Mouse (Mus musculus): Measurements from ENCODE around the gene Ednra. TPM values are rescaled to one million over a fixed set of nuclear protein-coding genes. Genes with fewer than 3 reads are reported as not detected.

Ednra gene
- polyA plus RNA-seq, 1 experiment: 2.9 TPM

GRCm38 (mm10) chr8:77667916-77668315, 56.3 kb downstream of the Ednra start:
- no peak for DNase-seq (ENCODE audit: low read depth, low spot score)
- 83% methylated on average over 5 of the region's 5 CpGs for WGBS

DNA sequence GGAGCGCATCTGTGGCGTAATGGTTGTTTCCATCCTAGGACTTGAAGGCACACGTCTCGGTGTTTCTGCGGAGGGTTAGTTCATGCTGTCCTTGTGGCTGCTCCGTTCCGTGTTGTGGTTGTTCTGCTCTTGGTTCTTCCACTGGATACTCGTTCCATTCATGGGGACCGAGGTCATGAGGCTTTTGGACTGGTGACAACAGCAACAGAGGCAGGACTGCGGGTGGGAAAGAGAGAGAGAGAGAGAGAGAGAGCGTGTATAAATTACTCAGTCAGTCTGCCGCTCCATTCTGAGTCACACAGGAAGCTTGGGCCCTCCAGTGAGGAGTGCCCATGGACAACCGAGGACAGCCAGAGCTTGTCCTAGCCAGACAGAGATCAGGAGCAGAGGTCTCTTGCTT, 59.4 kb downstream of the Ednra start:
- WGBS: 86% methylated on average over 13 of the region's 13 CpGs

DNA sequence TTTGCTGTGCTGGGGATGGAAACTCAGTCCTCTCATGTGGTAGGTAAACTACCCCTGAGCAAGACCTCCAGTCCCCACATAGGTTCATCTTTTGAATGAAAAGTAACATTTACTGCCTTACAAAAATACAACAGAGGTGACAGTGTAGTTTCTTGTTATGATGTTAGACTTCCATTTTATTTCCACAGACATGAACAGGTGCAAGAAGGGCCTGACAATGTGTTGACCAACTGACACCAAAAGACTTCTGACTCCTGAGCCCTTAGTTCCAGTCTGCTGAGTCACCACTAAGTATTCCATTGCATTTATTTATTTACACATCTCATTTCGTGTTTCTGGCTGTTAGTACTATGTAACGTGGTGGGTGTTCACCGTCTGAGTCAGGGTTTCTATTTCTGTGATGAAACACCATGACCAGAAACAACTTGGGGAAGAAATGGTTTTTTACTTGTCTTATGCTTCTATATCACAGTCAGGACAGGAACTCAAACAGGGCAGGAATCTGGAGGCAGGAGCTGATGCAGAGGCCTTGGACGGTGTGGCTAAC, 64.7 kb downstream of the Ednra start:
- 40% methylated on average over 4 of the region's 4 CpGs for WGBS
- no peak for DNase-seq (ENCODE audit: low read depth, low spot score)

More for the DNA sequence above, 59.4 kb downstream of the Ednra start:
- no peak for DNase-seq (ENCODE audit: low read depth, low spot score)

GRCm38 (mm10) chr8:77658356-77658755, 65.9 kb downstream of the Ednra start:
- 65% methylated on average over 3 of the region's 3 CpGs for WGBS
- DNase-seq (ENCODE audit: low read depth, low spot score): no peak

DNA sequence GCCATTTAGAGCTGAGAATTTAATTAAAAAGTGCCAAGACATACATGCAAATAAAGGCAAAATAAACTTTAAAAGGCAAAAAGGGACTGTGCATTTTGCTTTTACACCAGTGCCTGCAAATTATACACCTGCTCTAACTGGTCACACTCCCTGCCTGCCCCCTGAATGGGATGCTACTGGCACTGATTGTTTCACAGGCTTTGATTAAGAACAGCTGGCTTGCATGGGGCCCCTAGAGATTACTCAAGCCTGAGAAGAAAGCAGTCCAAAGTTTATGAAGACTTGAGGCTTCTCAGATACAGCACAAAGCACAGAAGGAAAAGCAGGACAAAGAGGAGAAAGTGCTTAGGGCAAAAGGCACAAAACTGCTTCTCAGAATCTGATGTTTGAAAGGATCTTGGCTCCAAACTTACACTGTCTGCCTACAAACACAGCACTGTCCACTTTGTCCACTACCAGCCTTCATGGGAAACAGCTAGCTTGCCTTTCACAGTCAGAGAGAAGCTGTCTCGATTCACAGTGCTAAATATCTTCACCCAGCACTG, 73.5 kb downstream of the Ednra start:
- no peak for DNase-seq (ENCODE audit: low read depth, low spot score)
- WGBS: 50% methylated on average over 1 of the region's 1 CpGs

DNA sequence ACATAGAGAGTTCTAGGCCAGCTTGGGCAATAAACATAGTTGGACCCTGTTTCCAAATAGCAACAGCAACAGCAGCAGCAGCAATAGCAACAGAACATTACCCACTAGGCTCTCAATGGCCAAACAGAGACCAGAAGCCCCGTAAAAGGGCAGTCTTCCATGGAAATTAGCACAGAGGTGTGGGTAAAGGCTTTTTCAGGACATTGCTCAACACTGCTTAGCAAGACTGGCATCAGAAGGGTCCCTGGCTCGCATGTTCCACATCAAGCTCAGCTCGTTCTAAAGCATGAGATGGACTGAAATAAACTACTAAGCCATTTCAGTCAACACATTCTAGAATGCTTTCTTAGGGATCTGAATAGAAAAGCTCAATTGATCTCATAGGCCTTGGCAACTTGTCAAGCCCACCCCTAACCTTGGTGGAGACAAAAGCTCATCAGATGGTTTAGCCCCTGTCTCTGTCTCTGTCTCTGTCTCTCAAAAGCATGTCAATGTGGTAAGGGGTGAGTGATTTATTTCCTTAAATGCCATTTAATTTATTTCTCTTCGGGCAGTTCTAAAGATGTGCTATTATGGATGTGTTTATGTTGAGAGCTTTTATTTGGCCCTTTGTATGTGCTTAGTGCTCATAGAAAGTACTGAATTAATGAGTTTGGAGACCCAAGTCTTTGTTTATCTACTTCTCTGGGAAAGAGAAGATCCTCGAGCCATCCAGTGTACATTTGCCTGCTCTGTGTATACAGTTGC, 84.0 kb downstream of the Ednra start:
- WGBS: 51% methylated on average over 5 of the region's 5 CpGs
- no peak for DNase-seq (ENCODE audit: low read depth, low spot score)

- no peak for DNase-seq (ENCODE audit: low read depth, low spot score)
- WGBS: 73% methylated on average over 3 of the region's 3 CpGs
These were observed 86.7 kb downstream of the Ednra start for GRCm38 (mm10) chr8:77637593-77637992.

- WGBS: 25% methylated on average over 5 of the region's 5 CpGs
- no peak for DNase-seq (ENCODE audit: low read depth, low spot score)
These were observed 90.2 kb downstream of the Ednra start for GRCm38 (mm10) chr8:77634035-77634434.

DNA sequence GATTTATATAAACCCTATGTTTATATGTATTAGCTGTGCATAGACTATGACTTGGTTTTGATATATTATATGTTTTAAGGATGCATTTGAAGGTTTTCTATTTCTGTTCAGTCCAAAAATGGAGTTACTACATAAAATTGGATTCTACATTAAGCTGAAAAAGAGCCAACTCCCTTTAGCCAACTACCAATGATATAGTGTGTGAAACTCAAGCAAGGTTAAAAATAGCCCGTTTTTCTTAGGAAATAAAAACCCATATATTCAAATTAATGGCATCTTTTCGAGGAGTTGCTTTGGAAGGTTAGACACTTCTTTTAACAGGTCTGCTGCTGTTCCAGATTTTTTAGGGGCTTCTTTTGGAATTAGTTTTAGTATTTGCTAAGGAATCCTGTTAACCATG, 91.1 kb downstream of the Ednra start:
- 71% methylated on average over 2 of the region's 2 CpGs for WGBS
- no peak for DNase-seq (ENCODE audit: low read depth, low spot score)

DNA sequence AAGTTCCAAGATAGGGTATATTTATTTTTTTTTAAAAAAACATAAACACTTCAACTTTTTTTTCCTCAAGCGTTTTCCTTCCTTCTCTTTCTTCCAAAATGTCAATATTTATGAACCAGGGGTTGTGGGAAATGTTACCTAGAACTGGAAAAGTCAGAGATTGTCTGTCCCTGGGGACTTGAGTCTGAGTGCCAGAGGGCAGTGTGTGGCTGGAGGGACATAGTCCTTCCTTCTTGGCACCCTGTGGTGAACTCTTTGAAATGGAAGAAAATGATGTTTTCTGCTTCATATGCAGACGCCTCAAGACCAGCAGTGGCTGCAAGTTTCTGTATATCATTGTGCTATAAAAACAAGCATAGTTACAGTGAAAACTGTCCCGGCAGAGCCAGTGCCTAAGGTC, 93.6 kb downstream of the Ednra start:
- WGBS: 59% methylated on average over 3 of the region's 3 CpGs
- no peak for DNase-seq (ENCODE audit: low read depth, low spot score)

- WGBS: 16% methylated on average over 15 of the region's 15 CpGs
- peak; percentile 22 for DNase-seq (ENCODE audit: low read depth, low spot score)
These were observed 94.3 kb downstream of the Ednra start for GRCm38 (mm10) chr8:77629858-77630537.

GRCm38 (mm10) chr8:77623677-77624209, 100.5 kb downstream of the Ednra start:
- WGBS: 93% methylated on average over 7 of the region's 7 CpGs

GRCm38 (mm10) chr8:77617916-77618315, 106.3 kb downstream of the Ednra start:
- 7% methylated on average over 2 of the region's 2 CpGs for WGBS
- peak; percentile 25 for DNase-seq (ENCODE audit: low read depth, low spot score)

More at GRCm38 (mm10) chr8:77623677-77624209, 100.5 kb downstream of the Ednra start:
- no peak for DNase-seq (ENCODE audit: low read depth, low spot score)

Other genes with a start within 250 kb of the Ednra start
- 3.6 and 3.7 TPM in 2 replicates for gene Arhgap10, start 206.5 kb downstream of the Ednra start, polyA plus RNA-seq (2012; rRNA removed)
- 4.4 and 5.6 TPM in 2 replicates for gene Prmt9, start 175.1 kb downstream of the Ednra start, polyA plus RNA-seq (2012; rRNA removed)
- 1.4 and 2.9 TPM in 2 replicates for gene Tmem184c, start 113.8 kb downstream of the Ednra start, polyA plus RNA-seq (2012; rRNA removed)

Measured in large intestine, adult 2 months (tissue).